Mouse (Mus musculus): ENCODE results near the gene Col4a2.

The Col4a2 gene

GRCm38 (mm10) chr8:11296282-11296943, 16.2 kb upstream of the Col4a2 start:
- no peak for DNase-seq (ENCODE audit: low spot score in 2 of 2)

GRCm38 (mm10) chr8:11297141-11297838, 15.3 kb upstream of the Col4a2 start:
- DNase-seq (ENCODE audit: low spot score in 2 of 2) = no peak

GRCm38 (mm10) chr8:11298531-11299316, 13.9 kb upstream of the Col4a2 start:
- no peak for DNase-seq (ENCODE audit: low spot score in 2 of 2)

GRCm38 (mm10) chr8:11299317-11299602, 13.3 kb upstream of the Col4a2 start:
- no peak for DNase-seq (ENCODE audit: low spot score in 2 of 2)

GRCm38 (mm10) chr8:11300436-11300835, 12.2 kb upstream of the Col4a2 start:
- no peak for DNase-seq (ENCODE audit: low spot score in 2 of 2)

- no peak for DNase-seq (ENCODE audit: low spot score in 2 of 2)
These were observed 8.5 kb upstream of the Col4a2 start for GRCm38 (mm10) chr8:11304027-11304601.

GRCm38 (mm10) chr8:11305539-11305938, 7.1 kb upstream of the Col4a2 start:
- no peak for DNase-seq (ENCODE audit: low spot score in 2 of 2)

- DNase-seq (ENCODE audit: low spot score in 2 of 2) = no peak
These were observed 5.2 kb upstream of the Col4a2 start for GRCm38 (mm10) chr8:11307451-11307850.

- DNase-seq (ENCODE audit: low spot score in 2 of 2) = no peak
These were observed 4.0 kb upstream of the Col4a2 start for GRCm38 (mm10) chr8:11308570-11308998.

GRCm38 (mm10) chr8:11309226-11309625, 3.4 kb upstream of the Col4a2 start:
- DNase-seq (ENCODE audit: low spot score in 2 of 2) = no peak

- no peak for DNase-seq (ENCODE audit: low spot score in 2 of 2)
These were observed 2.6 kb upstream of the Col4a2 start for GRCm38 (mm10) chr8:11310049-11310448.

- DNase-seq (ENCODE audit: low spot score in 2 of 2) = no peak
These were observed 790 bp upstream of the Col4a2 start for GRCm38 (mm10) chr8:11311681-11312348.

GRCm38 (mm10) chr8:11313176-11314111, 839 bp downstream of the Col4a2 start:
- no peak for DNase-seq (ENCODE audit: low spot score in 2 of 2)

GRCm38 (mm10) chr8:11314613-11315012, 2.0 kb downstream of the Col4a2 start:
- no peak for DNase-seq (ENCODE audit: low spot score in 2 of 2)

- DNase-seq (ENCODE audit: low spot score in 2 of 2) = no peak
These were observed 2.8 kb downstream of the Col4a2 start for GRCm38 (mm10) chr8:11315179-11315943.

- no peak for DNase-seq (ENCODE audit: low spot score in 2 of 2)
These were observed 3.5 kb downstream of the Col4a2 start for GRCm38 (mm10) chr8:11316118-11316517.

GRCm38 (mm10) chr8:11319405-11319804, 6.8 kb downstream of the Col4a2 start:
- DNase-seq (ENCODE audit: low spot score in 2 of 2) = no peak

- DNase-seq (ENCODE audit: low spot score in 2 of 2) = no peak
These were observed 9.2 kb downstream of the Col4a2 start for GRCm38 (mm10) chr8:11321841-11322240.

GRCm38 (mm10) chr8:11322724-11323585, 10.3 kb downstream of the Col4a2 start:
- no peak for DNase-seq (ENCODE audit: low spot score in 2 of 2)

All from spleen, postnatal 14 days (tissue).